Mouse (Mus musculus): ENCODE data around the gene Usp3.

DNA sequence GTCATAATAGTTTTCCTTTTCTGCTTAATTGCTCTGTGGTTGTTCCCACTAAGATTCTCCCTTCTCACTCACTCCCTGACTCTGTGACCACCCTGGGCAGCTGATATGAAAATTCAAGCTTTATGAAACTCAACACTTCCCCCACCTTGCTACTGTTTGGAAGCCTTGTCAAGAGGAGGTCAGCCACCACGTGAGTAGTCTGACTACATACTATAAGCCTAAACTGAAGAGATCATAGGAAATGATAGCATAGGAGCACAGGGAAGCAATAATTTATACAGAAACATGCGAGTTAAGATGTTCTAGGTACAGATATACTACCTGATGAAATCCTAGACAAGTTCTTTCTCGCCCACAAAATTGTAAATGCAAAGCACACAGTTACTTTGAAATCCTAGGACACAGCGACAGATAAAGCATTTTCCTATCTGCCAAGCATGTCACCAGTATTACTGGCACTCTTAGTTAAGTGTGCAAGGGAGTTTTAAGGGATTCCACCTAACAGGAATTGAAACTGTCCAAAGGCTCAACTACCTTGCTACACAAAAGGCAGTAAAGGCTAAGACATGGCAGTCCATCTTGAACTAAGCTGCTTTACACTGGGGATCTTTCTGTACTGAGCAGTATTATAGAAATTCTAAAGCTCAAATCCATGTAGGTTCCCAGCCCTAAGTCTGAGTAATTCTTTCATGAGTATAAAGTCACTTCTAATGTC is 20.8 kb downstream of the Usp3 start:
- TF ChIP-seq CTCF (IDR thresholded peaks at IDR 0.05; ENCODE audit: low read depth), result no peak
- TF ChIP-seq EP300 (IDR thresholded peaks at IDR 0.05; ENCODE audit: low read depth), result no peak
